Mouse (Mus musculus): ENCODE results near the gene Krt71. TPM values are rescaled to one million over a fixed set of nuclear protein-coding genes. Genes with fewer than 3 reads are reported as not detected.

The Krt71 gene
- polyA plus RNA-seq, 2 experiments = not detected

DNA sequence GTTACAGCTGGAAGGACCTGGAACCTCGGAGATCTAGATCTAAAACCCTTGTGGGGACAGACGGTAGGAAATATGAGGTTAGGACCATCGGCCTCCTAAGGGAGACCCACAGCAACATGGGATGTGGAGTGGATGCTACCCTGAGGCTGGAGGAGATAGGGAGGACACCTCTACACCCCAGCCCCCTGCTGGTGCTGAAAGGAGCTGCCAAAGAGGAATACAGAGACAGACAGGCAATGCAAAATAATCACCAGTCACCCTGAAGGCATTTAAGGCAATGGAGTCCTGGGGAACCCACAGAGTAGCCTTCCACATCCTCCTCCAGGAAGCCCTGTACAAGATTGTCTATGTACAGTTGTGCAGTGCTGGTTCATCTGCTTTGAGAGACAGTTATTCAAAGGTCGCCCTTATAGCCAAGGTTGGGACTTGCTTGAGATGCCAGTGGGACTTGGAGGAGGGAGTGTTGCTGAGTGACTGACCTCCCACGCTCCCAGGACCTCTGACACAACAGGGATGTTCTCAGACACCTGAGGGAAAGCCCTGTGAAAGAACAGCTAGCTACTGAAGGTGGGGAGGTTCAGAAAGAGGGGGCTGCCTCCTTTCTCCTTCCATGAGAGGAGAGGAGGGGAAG lies 29.3 kb upstream of the Krt71 start:
- Histone ChIP-seq H3K4me3 (ENCODE audit: insufficient read depth in 1 of 2, low read depth in 2 of 2, low read length in 2 of 2) (no peak overlapping the region), H3K27me3 (ENCODE audit: control insufficient read depth, insufficient read depth, low read length) (no peaks in the 10 kb centered on the region), H3K9me3 (ENCODE audit: control insufficient read depth, low read length) (no peaks in the 10 kb centered on the region), H3K4me1 (replicated peaks; ENCODE audit: control insufficient read depth in 2 of 2, insufficient read depth in 2 of 2, low read length in 1 of 2) (no peaks in the 10 kb centered on the region), H3K36me3 (replicated peaks; ENCODE audit: control insufficient read depth, insufficient read depth, low read depth) (no peaks in the 10 kb centered on the region), H3K27ac (no peak overlapping the region), H3K4me2 (ENCODE audit: low read depth) (no peak overlapping the region), H3K9ac (replicated peaks) (no peak overlapping the region)
- DNase-seq (ENCODE audit: low read depth in 3 of 3, low spot score in 3 of 3) (peak in 1 of 3 experiments; percentile 4), ATAC-seq (ENCODE audit: insufficient read depth) (no peak)
- WGBS (ENCODE audit: insufficient replicate concordance) = 50% methylated on average over 5 of the region's 5 CpGs
- peak; percentile 38; the same call in 1 of the 2 replicates for TF ChIP-seq CTCF (IDR thresholded peaks at IDR 0.05; ENCODE audit: low read depth)
- no peak for TF ChIP-seq EP300 (IDR thresholded peaks at IDR 0.05; ENCODE audit: low read depth)

- Histone ChIP-seq H3K4me1 (replicated peaks; ENCODE audit: control insufficient read depth in 2 of 2, insufficient read depth in 2 of 2, low read length in 1 of 2) (no peaks in the 10 kb centered on the region), H3K4me2 (ENCODE audit: low read depth) (no peak overlapping the region), H3K4me3 (ENCODE audit: insufficient read depth in 1 of 2, low read depth in 2 of 2, low read length in 2 of 2) (no peak overlapping the region), H3K27ac (no peak overlapping the region), H3K27me3 (ENCODE audit: control insufficient read depth, insufficient read depth, low read length) (no peaks in the 10 kb centered on the region), H3K36me3 (replicated peaks; ENCODE audit: control insufficient read depth, insufficient read depth, low read depth) (no peaks in the 10 kb centered on the region), H3K9me3 (ENCODE audit: control insufficient read depth, low read length) (no peaks in the 10 kb centered on the region), H3K9ac (replicated peaks) (no peak overlapping the region)
- DNase-seq (ENCODE audit: low read depth in 3 of 3, low spot score in 3 of 3) (no peak), ATAC-seq (ENCODE audit: insufficient read depth) (no peak)
- 39% methylated on average over 8 of the region's 8 CpGs for WGBS (ENCODE audit: insufficient replicate concordance)
- TF ChIP-seq EP300 (IDR thresholded peaks at IDR 0.05; ENCODE audit: low read depth) (no peak), CTCF (IDR thresholded peaks at IDR 0.05; ENCODE audit: low read depth) (no peak)
Observed at GRCm38 (mm10) chr15:101770226-101770625, 27.3 kb upstream of the Krt71 start.

- H3K4me1 ChIP-seq (replicated peaks; ENCODE audit: control insufficient read depth in 2 of 2, insufficient read depth in 2 of 2, low read length in 1 of 2) = no peaks in the 10 kb centered on the region
- no peak overlapping the region for H3K9ac ChIP-seq (replicated peaks)
- TF ChIP-seq CTCF (IDR thresholded peaks at IDR 0.05; ENCODE audit: low read depth) (no peak), EP300 (IDR thresholded peaks at IDR 0.05; ENCODE audit: low read depth) (no peak)
- no peak overlapping the region for H3K4me2 ChIP-seq (ENCODE audit: low read depth)
- no peak overlapping the region for H3K4me3 ChIP-seq (ENCODE audit: insufficient read depth in 1 of 2, low read depth in 2 of 2, low read length in 2 of 2)
- no peaks in the 10 kb centered on the region for H3K9me3 ChIP-seq (ENCODE audit: control insufficient read depth, low read length)
- WGBS (ENCODE audit: insufficient replicate concordance) = 76% methylated on average over 7 of the region's 7 CpGs
- DNase-seq (ENCODE audit: low read depth in 3 of 3, low spot score in 3 of 3) = no peak
- H3K27me3 ChIP-seq (ENCODE audit: control insufficient read depth, insufficient read depth, low read length) = no peaks in the 10 kb centered on the region
- no peak overlapping the region for H3K27ac ChIP-seq
- H3K36me3 ChIP-seq (replicated peaks; ENCODE audit: control insufficient read depth, insufficient read depth, low read depth) = no peaks in the 10 kb centered on the region
- no peak for ATAC-seq (ENCODE audit: insufficient read depth)
Observed at GRCm38 (mm10) chr15:101737786-101738185, 5.1 kb downstream of the Krt71 start.

GRCm38 (mm10) chr15:101730653-101731052 lies 12.3 kb downstream of the Krt71 start:
- Histone ChIP-seq H3K27me3 (ENCODE audit: control insufficient read depth, insufficient read depth, low read length) (no peaks in the 10 kb centered on the region), H3K27ac (no peak overlapping the region), H3K4me3 (ENCODE audit: insufficient read depth in 1 of 2, low read depth in 2 of 2, low read length in 2 of 2) (no peak overlapping the region), H3K4me1 (replicated peaks; ENCODE audit: control insufficient read depth in 2 of 2, insufficient read depth in 2 of 2, low read length in 1 of 2) (no peaks in the 10 kb centered on the region), H3K36me3 (replicated peaks; ENCODE audit: control insufficient read depth, insufficient read depth, low read depth) (no peaks in the 10 kb centered on the region), H3K4me2 (ENCODE audit: low read depth) (no peak overlapping the region), H3K9ac (replicated peaks) (no peak overlapping the region), H3K9me3 (ENCODE audit: control insufficient read depth, low read length) (no peaks in the 10 kb centered on the region)
- TF ChIP-seq CTCF (IDR thresholded peaks at IDR 0.05; ENCODE audit: low read depth) = no peak
- no peak for TF ChIP-seq EP300 (IDR thresholded peaks at IDR 0.05; ENCODE audit: low read depth)
- DNase-seq (ENCODE audit: low read depth in 3 of 3, low spot score in 3 of 3) (no peak), ATAC-seq (ENCODE audit: insufficient read depth) (no peak)

DNA sequence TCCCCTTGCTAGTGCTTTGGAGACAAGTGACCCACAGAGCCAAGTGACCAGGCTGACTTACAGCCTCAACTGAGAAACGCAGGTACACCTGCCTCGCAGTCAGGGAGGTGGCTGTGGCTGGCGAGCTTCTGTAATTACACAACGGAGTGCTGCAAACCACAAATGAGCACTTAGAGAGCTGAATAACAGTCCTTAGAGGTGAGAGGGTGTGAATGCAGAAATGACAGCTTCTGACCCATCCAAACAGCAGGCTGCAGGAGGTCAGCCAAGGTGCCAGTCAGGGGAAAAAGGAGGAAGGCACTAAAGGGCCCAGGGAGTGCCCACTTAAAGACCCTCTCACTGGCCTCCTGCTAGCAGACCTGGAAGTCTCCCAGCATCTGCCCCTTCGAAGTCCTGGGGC lies 18.2 kb downstream of the Krt71 start:
- Histone ChIP-seq H3K27me3 (ENCODE audit: control insufficient read depth, insufficient read depth, low read length) (no peaks in the 10 kb centered on the region), H3K27ac (no peak overlapping the region), H3K9me3 (ENCODE audit: control insufficient read depth, low read length) (no peaks in the 10 kb centered on the region), H3K4me1 (replicated peaks; ENCODE audit: control insufficient read depth in 2 of 2, insufficient read depth in 2 of 2, low read length in 1 of 2) (no peaks in the 10 kb centered on the region), H3K4me2 (ENCODE audit: low read depth) (no peak overlapping the region), H3K36me3 (replicated peaks; ENCODE audit: control insufficient read depth, insufficient read depth, low read depth) (no peaks in the 10 kb centered on the region), H3K4me3 (ENCODE audit: insufficient read depth in 1 of 2, low read depth in 2 of 2, low read length in 2 of 2) (no peak overlapping the region), H3K9ac (replicated peaks) (no peak overlapping the region)
- no peak for DNase-seq (ENCODE audit: low read depth in 3 of 3, low spot score in 3 of 3)
- 25% methylated on average over 5 of the region's 5 CpGs for WGBS (ENCODE audit: insufficient replicate concordance)
- ATAC-seq (ENCODE audit: insufficient read depth) = no peak
- TF ChIP-seq CTCF (IDR thresholded peaks at IDR 0.05; ENCODE audit: low read depth) (no peak), EP300 (IDR thresholded peaks at IDR 0.05; ENCODE audit: low read depth) (no peak)

Measured in liver, embryonic 14.5 days (tissue).